Mouse (Mus musculus): ENCODE measurements at regions not wholly inside any gene's neighbourhood (a gene's known extent, or its start where the extent isn't known, plus 50 kb on each side); places are given as distances from the start of the nearest gene placed in this dataset.

- DNase-seq = no peak
- intact Hi-C loops (cut with DNase I; ENCODE audit: low total_unique reads) = no loop called here
These were observed 88.0 kb upstream of the Runx3 start for GRCm38 (mm10) chr4:135032461-135032860.

GRCm38 (mm10) chr4:135033302-135033701 lies 87.2 kb upstream of the Runx3 start:
- DNase-seq = no peak
- intact Hi-C loops (cut with DNase I; ENCODE audit: low total_unique reads) = no loop called here

GRCm38 (mm10) chr4:135034406-135034805 lies 86.0 kb upstream of the Runx3 start:
- intact Hi-C loops (cut with DNase I; ENCODE audit: low total_unique reads) = no loop called here
- peak; percentile 36 for DNase-seq

- intact Hi-C loops (cut with DNase I; ENCODE audit: low total_unique reads) = no loop called here
- DNase-seq = no peak
These were observed 83.7 kb upstream of the Runx3 start for GRCm38 (mm10) chr4:135036764-135037163.

- DNase-seq = no peak
- intact Hi-C loops (cut with DNase I; ENCODE audit: low total_unique reads) = no loop called here
These were observed 81.2 kb upstream of the Runx3 start for GRCm38 (mm10) chr4:135039234-135039633.

DNA sequence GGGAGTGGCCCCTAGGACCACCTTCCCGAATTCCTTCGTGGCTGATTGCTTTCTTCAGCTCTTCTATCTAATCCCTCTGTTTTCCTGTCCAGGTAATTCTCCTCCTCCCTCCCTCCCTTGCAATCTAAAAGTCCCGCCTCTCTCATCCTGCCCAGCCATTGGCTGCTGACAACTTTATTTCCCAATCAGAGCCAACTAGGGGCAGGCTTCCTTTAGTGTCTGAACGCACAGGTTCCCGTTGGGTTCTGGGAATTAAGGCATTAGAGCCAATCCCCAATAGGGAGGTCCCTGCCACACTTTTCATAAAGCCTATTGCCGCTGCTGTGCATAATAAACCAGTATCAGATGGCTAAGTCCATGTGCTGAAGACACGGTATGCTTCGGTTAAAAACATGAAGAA lies 78.5 kb upstream of the Runx3 start:
- DNase-seq = no peak
- intact Hi-C loops (cut with DNase I; ENCODE audit: low total_unique reads) = no loop called here

DNA sequence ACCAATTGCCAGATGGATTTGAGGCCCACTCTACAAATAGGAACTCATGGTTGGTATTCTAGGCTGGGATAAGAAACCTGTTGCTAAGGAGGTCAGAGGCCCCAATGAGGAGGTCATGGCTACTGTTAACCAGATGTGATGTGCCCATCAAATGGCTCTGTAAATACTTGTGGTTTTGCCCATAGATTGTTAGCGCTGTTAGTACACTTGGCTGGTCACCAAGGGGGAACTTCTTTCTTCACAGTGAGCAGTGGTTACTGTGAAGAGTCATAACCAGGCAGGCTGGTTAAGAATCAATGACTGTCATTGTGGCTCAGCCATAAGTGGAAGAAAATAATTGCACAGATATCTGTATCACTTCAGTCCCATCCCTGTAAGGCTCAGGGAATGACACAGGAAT lies 78.0 kb upstream of the Runx3 start:
- intact Hi-C loops (cut with DNase I; ENCODE audit: low total_unique reads) = no loop called here
- DNase-seq = no peak

GRCm38 (mm10) chr4:135045054-135045453 lies 75.4 kb upstream of the Runx3 start:
- intact Hi-C loops (cut with DNase I; ENCODE audit: low total_unique reads) = no loop called here
- DNase-seq = no peak

- DNase-seq = no peak
- intact Hi-C loops (cut with DNase I; ENCODE audit: low total_unique reads) = no loop called here
These were observed 73.8 kb upstream of the Runx3 start for GRCm38 (mm10) chr4:135046619-135047018.

- intact Hi-C loops (cut with DNase I; ENCODE audit: low total_unique reads) = no loop called here
- no peak for DNase-seq
These were observed 73.2 kb upstream of the Runx3 start for GRCm38 (mm10) chr4:135047251-135047650.

DNA sequence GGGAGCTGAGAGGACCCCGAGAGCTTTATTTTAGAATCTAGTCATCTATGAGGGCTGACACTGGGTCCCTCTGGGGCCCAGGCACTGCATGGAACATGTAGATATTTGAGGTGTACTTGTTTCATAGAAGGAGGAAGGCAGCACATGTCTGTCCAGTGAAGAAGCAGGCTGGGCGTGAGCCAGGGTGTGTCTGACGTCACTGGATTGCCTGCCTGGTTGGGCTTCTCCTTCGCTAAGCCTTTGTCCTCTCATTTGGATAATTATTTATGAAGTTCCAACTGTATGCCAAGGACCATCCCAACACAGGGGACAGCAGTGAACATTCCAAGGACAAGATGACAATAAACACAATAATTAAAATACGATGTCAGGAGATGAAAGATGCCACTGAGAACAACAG lies 72.7 kb upstream of the Runx3 start:
- intact Hi-C loops (cut with DNase I; ENCODE audit: low total_unique reads) = no loop called here
- peak; percentile 78 for DNase-seq

DNA sequence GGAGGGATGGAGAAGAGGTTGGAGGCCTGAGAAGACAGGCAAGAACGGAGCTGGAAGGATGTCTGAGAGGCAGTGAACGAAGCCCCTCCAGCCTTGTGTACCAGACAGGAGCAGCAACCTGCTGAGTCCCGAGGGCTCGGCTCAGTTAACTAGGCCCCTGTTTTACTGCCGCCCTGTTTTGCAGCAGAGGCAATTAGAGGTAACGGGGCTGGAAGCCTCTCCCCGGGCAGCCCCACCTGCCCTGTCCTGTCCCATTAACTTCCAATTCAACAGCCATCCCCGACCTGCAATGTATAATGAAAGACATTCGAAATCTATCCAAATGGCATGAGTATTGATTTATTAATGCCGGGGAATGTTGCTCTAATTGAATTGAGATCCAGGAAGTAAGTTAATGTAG lies 70.5 kb upstream of the Runx3 start:
- intact Hi-C loops (cut with DNase I; ENCODE audit: low total_unique reads) = no loop called here
- DNase-seq = no peak

GRCm38 (mm10) chr4:135051466-135051865 lies 69.0 kb upstream of the Runx3 start:
- no peak for DNase-seq
- intact Hi-C loops (cut with DNase I; ENCODE audit: low total_unique reads) = no loop called here

- intact Hi-C loops (cut with DNase I; ENCODE audit: low total_unique reads) = no loop called here
- DNase-seq = no peak
These were observed 66.9 kb upstream of the Runx3 start for GRCm38 (mm10) chr4:135053585-135053984.

DNA sequence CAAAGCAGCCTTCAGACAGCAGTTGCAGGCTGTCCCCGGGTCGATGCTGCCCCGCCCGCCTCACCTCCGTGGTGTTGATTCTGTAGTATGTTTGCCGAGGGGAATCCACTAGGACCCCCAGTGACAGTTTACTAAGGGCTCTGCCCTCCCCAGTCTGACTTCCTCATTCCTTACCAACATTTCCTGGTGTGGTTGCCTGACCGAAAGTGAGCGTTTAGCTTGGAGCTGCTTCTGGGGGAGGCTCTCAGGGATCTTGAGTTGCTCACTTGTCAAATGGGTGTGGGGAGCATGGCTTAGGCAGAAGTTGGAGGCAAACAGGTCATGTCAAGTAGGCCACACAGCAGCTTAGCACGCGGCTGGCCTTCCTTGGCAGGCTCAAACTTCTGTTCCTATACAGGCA lies 66.1 kb upstream of the Runx3 start:
- intact Hi-C loops (cut with DNase I; ENCODE audit: low total_unique reads) = no loop called here
- no peak for DNase-seq

DNA sequence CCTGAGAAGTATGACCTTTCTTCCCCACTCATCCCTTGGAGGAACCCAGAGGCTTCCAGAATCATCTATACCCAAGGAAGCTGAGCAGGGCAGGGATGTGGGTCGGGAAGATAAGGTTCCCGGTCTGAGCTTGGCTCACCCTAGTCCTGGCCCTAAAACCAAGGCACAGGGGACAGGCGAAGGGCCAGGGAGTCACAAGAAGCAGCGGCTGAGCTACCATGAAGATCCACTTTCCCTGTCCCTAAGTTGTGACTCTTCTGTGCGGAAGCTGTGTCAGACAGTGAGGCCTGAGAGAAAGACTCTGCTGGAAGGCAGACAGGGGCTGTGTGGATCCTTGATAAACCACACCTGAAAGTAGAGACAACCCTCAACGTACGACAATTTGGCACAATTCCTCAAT lies 64.1 kb upstream of the Runx3 start:
- DNase-seq = no peak
- intact Hi-C loops (cut with DNase I; ENCODE audit: low total_unique reads) = no loop called here

GRCm38 (mm10) chr4:135057286-135057685 lies 63.2 kb upstream of the Runx3 start:
- intact Hi-C loops (cut with DNase I; ENCODE audit: low total_unique reads) = no loop called here
- no peak for DNase-seq

DNA sequence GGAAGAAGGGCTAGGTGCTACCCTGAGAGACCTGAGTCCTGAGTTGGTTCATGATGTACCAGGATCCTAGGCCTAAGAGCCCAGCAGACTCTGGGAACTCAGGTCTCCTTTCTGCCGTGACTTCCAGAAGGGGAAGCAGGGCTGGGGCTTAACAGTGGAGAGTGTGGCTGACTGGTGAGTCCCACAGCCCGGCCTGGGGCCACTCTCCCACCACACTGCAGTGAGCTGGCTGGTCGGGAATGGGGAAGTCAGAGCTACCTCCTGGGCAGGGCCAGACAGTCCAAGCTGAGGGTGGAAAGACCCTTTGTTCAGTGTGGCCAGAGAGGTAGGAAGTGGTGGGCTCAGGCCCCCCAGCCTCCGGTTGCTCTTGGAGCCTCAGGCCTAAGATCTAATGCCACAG lies 61.6 kb upstream of the Runx3 start:
- intact Hi-C loops (cut with DNase I; ENCODE audit: low total_unique reads) = no loop called here
- DNase-seq = no peak

GRCm38 (mm10) chr4:135061030-135061743 lies 59.3 kb upstream of the Runx3 start:
- DNase-seq = no peak

GRCm38 (mm10) chr4:135066766-135067479 lies 53.5 kb upstream of the Runx3 start:
- intact Hi-C loops (cut with DNase I; ENCODE audit: low total_unique reads) = loop anchor here (10.0 kb wide), 2 partner anchors 122 to 138 kb away; no protein-coding TSS in a partner anchor
- peak; percentile 83 for DNase-seq

More at GRCm38 (mm10) chr4:135061030-135061743, 59.3 kb upstream of the Runx3 start:
- intact Hi-C loops (cut with DNase I; ENCODE audit: low total_unique reads) = loop anchor here (10.0 kb wide), 2 partner anchors 116 to 144 kb away; no protein-coding TSS in a partner anchor

GRCm38 (mm10) chr4:135067805-135068204 lies 52.6 kb upstream of the Runx3 start:
- DNase-seq = no peak
- intact Hi-C loops (cut with DNase I; ENCODE audit: low total_unique reads) = loop anchor here (10.0 kb wide), 2 partner anchors 123 to 137 kb away; no protein-coding TSS in a partner anchor
